Mouse (Mus musculus): Measurements from ENCODE around the gene Dmc1. TPM values are rescaled to one million over a fixed set of nuclear protein-coding genes. Genes with fewer than 3 reads are reported as not detected.

Gene Dmc1
- polyA plus RNA-seq, 1 experiment, result 0.13 TPM

GRCm38 (mm10) chr15:79607757-79608156 lies 2.8 kb upstream of the Dmc1 start:
- no peaks in the 10 kb centered on the region for H3K36me3 ChIP-seq (ENCODE audit: control insufficient read depth, insufficient read depth, low read length)
- no peak for DNase-seq (ENCODE audit: low read depth in 1 of 2, low spot score in 2 of 2)
- H3K27me3 ChIP-seq (ENCODE audit: control insufficient read depth, insufficient read depth, low read length), result peaks cover 8% of the 10 kb centered on the region
- WGBS, result 49% methylated on average over 2 of the region's 2 CpGs
- no peak overlapping the region for H3K4me3 ChIP-seq (ENCODE audit: extremely low read depth, insufficient read depth, insufficient read length)
- 0 out of 2 replicates have a peak, but pooled peaks cover 2% of the 10 kb centered on the region for H3K4me1 ChIP-seq (ENCODE audit: control insufficient read depth, insufficient read depth, insufficient read length)
- no peak for TF ChIP-seq POLR2A (IDR thresholded peaks at IDR 0.05; ENCODE audit: low read depth, low read length)
- TF ChIP-seq CTCF (IDR thresholded peaks at IDR 0.05; ENCODE audit: extremely low read depth, insufficient read depth, insufficient read length, insufficient replicate concordance), result no peak
- H3K27ac ChIP-seq (ENCODE audit: insufficient read depth, low read length), result no peak overlapping the region

- Histone ChIP-seq H3K4me3 (ENCODE audit: extremely low read depth, insufficient read depth, insufficient read length) (no peak overlapping the region), H3K27ac (ENCODE audit: insufficient read depth, low read length) (no peak overlapping the region), H3K36me3 (ENCODE audit: control insufficient read depth, insufficient read depth, low read length) (no peaks in the 10 kb centered on the region), H3K27me3 (ENCODE audit: control insufficient read depth, insufficient read depth, low read length) (peaks cover 8% of the 10 kb centered on the region), H3K4me1 (ENCODE audit: control insufficient read depth, insufficient read depth, insufficient read length) (0 out of 2 replicates have a peak, but pooled peaks cover 2% of the 10 kb centered on the region)
- 88% methylated on average over 12 of the region's 12 CpGs for WGBS
- TF ChIP-seq CTCF (IDR thresholded peaks at IDR 0.05; ENCODE audit: extremely low read depth, insufficient read depth, insufficient read length, insufficient replicate concordance) (no peak), POLR2A (IDR thresholded peaks at IDR 0.05; ENCODE audit: low read depth, low read length) (no peak)
- DNase-seq (ENCODE audit: low read depth in 1 of 2, low spot score in 2 of 2), result no peak
Observed at GRCm38 (mm10) chr15:79606161-79606560, 1.3 kb upstream of the Dmc1 start.

GRCm38 (mm10) chr15:79600176-79600575 lies 4.7 kb downstream of the Dmc1 start:
- H3K4me3 ChIP-seq (ENCODE audit: extremely low read depth, insufficient read depth, insufficient read length), result no peak overlapping the region
- TF ChIP-seq POLR2A (IDR thresholded peaks at IDR 0.05; ENCODE audit: low read depth, low read length) (no peak), CTCF (IDR thresholded peaks at IDR 0.05; ENCODE audit: extremely low read depth, insufficient read depth, insufficient read length, insufficient replicate concordance) (no peak)
- H3K36me3 ChIP-seq (ENCODE audit: control insufficient read depth, insufficient read depth, low read length), result no peaks in the 10 kb centered on the region
- H3K27ac ChIP-seq (ENCODE audit: insufficient read depth, low read length), result no peak overlapping the region
- WGBS, result 78% methylated on average over 2 of the region's 2 CpGs
- H3K4me1 ChIP-seq (ENCODE audit: control insufficient read depth, insufficient read depth, insufficient read length), result 0 out of 2 replicates have a peak, but pooled peaks cover 2% of the 10 kb centered on the region
- H3K27me3 ChIP-seq (ENCODE audit: control insufficient read depth, insufficient read depth, low read length), result peaks cover 5% of the 10 kb centered on the region
- DNase-seq (ENCODE audit: low read depth in 1 of 2, low spot score in 2 of 2), result no peak

GRCm38 (mm10) chr15:79598715-79599114 lies 6.2 kb downstream of the Dmc1 start:
- DNase-seq (ENCODE audit: low read depth in 1 of 2, low spot score in 2 of 2), result no peak
- Histone ChIP-seq H3K4me3 (ENCODE audit: extremely low read depth, insufficient read depth, insufficient read length) (no peak overlapping the region), H3K27ac (ENCODE audit: insufficient read depth, low read length) (no peak overlapping the region), H3K27me3 (ENCODE audit: control insufficient read depth, insufficient read depth, low read length) (no peaks in the 10 kb centered on the region), H3K36me3 (ENCODE audit: control insufficient read depth, insufficient read depth, low read length) (no peaks in the 10 kb centered on the region), H3K4me1 (ENCODE audit: control insufficient read depth, insufficient read depth, insufficient read length) (no peaks in the 10 kb centered on the region)
- 72% methylated on average over 1 of the region's 1 CpGs for WGBS
- TF ChIP-seq POLR2A (IDR thresholded peaks at IDR 0.05; ENCODE audit: low read depth, low read length) (no peak), CTCF (IDR thresholded peaks at IDR 0.05; ENCODE audit: extremely low read depth, insufficient read depth, insufficient read length, insufficient replicate concordance) (no peak)

GRCm38 (mm10) chr15:79581581-79581980 lies 23.3 kb downstream of the Dmc1 start:
- TF ChIP-seq POLR2A (IDR thresholded peaks at IDR 0.05; ENCODE audit: low read depth, low read length), result no peak
- no peak for TF ChIP-seq CTCF (IDR thresholded peaks at IDR 0.05; ENCODE audit: extremely low read depth, insufficient read depth, insufficient read length, insufficient replicate concordance)
- Histone ChIP-seq H3K4me3 (ENCODE audit: extremely low read depth, insufficient read depth, insufficient read length) (no peak overlapping the region), H3K27me3 (ENCODE audit: control insufficient read depth, insufficient read depth, low read length) (no peaks in the 10 kb centered on the region), H3K27ac (ENCODE audit: insufficient read depth, low read length) (no peak overlapping the region), H3K4me1 (ENCODE audit: control insufficient read depth, insufficient read depth, insufficient read length) (no peaks in the 10 kb centered on the region), H3K36me3 (ENCODE audit: control insufficient read depth, insufficient read depth, low read length) (no peaks in the 10 kb centered on the region)
- 63% methylated on average over 1 of the region's 1 CpGs for WGBS
- no peak for DNase-seq (ENCODE audit: low read depth in 1 of 2, low spot score in 2 of 2)

GRCm38 (mm10) chr15:79577671-79578426 lies 27.1 kb downstream of the Dmc1 start:
- Histone ChIP-seq H3K27ac (ENCODE audit: insufficient read depth, low read length) (no peak overlapping the region), H3K36me3 (ENCODE audit: control insufficient read depth, insufficient read depth, low read length) (no peaks in the 10 kb centered on the region), H3K4me3 (ENCODE audit: extremely low read depth, insufficient read depth, insufficient read length) (no peak overlapping the region), H3K27me3 (ENCODE audit: control insufficient read depth, insufficient read depth, low read length) (no peaks in the 10 kb centered on the region), H3K4me1 (ENCODE audit: control insufficient read depth, insufficient read depth, insufficient read length) (no peaks in the 10 kb centered on the region)
- no peak for DNase-seq (ENCODE audit: low read depth in 1 of 2, low spot score in 2 of 2)
- WGBS, result 51% methylated on average over 6 of the region's 6 CpGs
- TF ChIP-seq CTCF (IDR thresholded peaks at IDR 0.05; ENCODE audit: extremely low read depth, insufficient read depth, insufficient read length, insufficient replicate concordance), result no peak
- TF ChIP-seq POLR2A (IDR thresholded peaks at IDR 0.05; ENCODE audit: low read depth, low read length), result no peak

- Histone ChIP-seq H3K4me3 (ENCODE audit: extremely low read depth, insufficient read depth, insufficient read length) (no peak overlapping the region), H3K27ac (ENCODE audit: insufficient read depth, low read length) (no peak overlapping the region), H3K4me1 (ENCODE audit: control insufficient read depth, insufficient read depth, insufficient read length) (no peaks in the 10 kb centered on the region), H3K27me3 (ENCODE audit: control insufficient read depth, insufficient read depth, low read length) (0 out of 2 replicates have a peak, but pooled peaks cover 1% of the 10 kb centered on the region), H3K36me3 (ENCODE audit: control insufficient read depth, insufficient read depth, low read length) (no peaks in the 10 kb centered on the region)
- WGBS, result 86% methylated on average over 2 of the region's 2 CpGs
- no peak for DNase-seq (ENCODE audit: low read depth in 1 of 2, low spot score in 2 of 2)
- TF ChIP-seq CTCF (IDR thresholded peaks at IDR 0.05; ENCODE audit: extremely low read depth, insufficient read depth, insufficient read length, insufficient replicate concordance) (no peak), POLR2A (IDR thresholded peaks at IDR 0.05; ENCODE audit: low read depth, low read length) (no peak)
Observed at GRCm38 (mm10) chr15:79576947-79577346, 28.0 kb downstream of the Dmc1 start.
